Mouse (Mus musculus): ENCODE measurements at regions not wholly inside any gene's neighbourhood (a gene's known extent, or its start where the extent isn't known, plus 50 kb on each side); places are given as distances from the start of the nearest gene placed in this dataset.

DNA sequence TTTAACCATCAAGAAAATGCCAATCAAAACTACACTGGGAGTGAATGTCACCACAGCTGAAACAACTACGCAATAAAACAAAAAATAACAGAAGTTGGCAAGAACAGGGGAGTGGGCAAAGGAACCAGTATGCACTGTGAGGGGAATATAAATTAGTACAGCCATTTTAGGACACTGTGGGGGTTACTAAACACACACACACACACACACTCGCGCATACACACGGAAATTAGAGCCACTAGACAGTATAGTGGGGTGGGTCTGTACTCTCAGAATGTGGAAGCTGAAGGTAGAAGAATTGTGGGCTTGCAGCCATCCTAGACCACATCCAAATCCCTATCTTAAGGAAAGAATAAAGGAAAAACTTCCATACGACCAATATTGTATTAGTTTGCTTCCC, 87.4 kb downstream of the Erv3 start:
- Histone ChIP-seq H3K9me3 (replicated peaks; ENCODE audit: control insufficient read depth, insufficient read depth, low read length, poor library complexity, severe bottlenecking) (no peaks in the 10 kb centered on the region), H3K27ac (ENCODE audit: insufficient read depth, low read length) (no peak overlapping the region), H3K9ac (ENCODE audit: low read depth, poor library complexity, severe bottlenecking) (no peak overlapping the region), H3K4me1 (ENCODE audit: control insufficient read depth, insufficient read depth, low read length) (no peaks in the 10 kb centered on the region), H3K4me3 (ENCODE audit: low read depth, low read length) (no peak overlapping the region), H3K27me3 (ENCODE audit: control insufficient read depth, insufficient read depth, low read length, poor library complexity, severe bottlenecking) (no peaks in the 10 kb centered on the region), H3K36me3 (ENCODE audit: control insufficient read depth, insufficient read depth, low read length, poor library complexity, severe bottlenecking) (no peaks in the 10 kb centered on the region)
- TF ChIP-seq CTCF (IDR thresholded peaks at IDR 0.05; ENCODE audit: low read depth, low read length): no peak
- TF ChIP-seq POLR2A (IDR thresholded peaks at IDR 0.05; ENCODE audit: insufficient read depth, low read length): no peak
- no peak for TF ChIP-seq EP300 (IDR thresholded peaks at IDR 0.05; ENCODE audit: insufficient read depth, low read depth, low read length)

DNA sequence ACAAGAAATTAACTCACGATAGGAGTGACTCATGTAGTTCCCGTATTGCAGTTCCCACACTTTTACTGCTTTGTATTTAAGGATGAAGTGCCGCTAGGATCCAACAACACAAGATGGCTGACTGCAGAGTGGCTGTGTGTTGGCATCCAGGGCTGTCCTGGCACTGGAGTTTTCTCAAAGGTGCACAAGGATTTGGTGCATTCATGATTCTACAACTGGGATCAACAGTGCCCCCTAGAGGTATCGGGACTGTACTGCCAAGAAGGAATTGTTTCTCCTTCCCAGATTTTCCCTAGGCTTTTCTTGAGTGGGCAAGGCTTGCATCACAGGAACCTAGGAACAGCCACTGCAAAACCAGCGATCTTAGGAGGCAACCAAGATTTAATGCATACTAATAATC, 88.7 kb downstream of the Erv3 start:
- H3K4me3 ChIP-seq (ENCODE audit: low read depth, low read length): no peak overlapping the region
- H3K4me1 ChIP-seq (ENCODE audit: control insufficient read depth, insufficient read depth, low read length): no peaks in the 10 kb centered on the region
- H3K27ac ChIP-seq (ENCODE audit: insufficient read depth, low read length): no peak overlapping the region
- TF ChIP-seq CTCF (IDR thresholded peaks at IDR 0.05; ENCODE audit: low read depth, low read length): peak; percentile 37
- TF ChIP-seq POLR2A (IDR thresholded peaks at IDR 0.05; ENCODE audit: insufficient read depth, low read length): no peak
- H3K27me3 ChIP-seq (ENCODE audit: control insufficient read depth, insufficient read depth, low read length, poor library complexity, severe bottlenecking): no peaks in the 10 kb centered on the region
- H3K9ac ChIP-seq (ENCODE audit: low read depth, poor library complexity, severe bottlenecking): no peak overlapping the region
- H3K9me3 ChIP-seq (replicated peaks; ENCODE audit: control insufficient read depth, insufficient read depth, low read length, poor library complexity, severe bottlenecking): no peaks in the 10 kb centered on the region
- no peaks in the 10 kb centered on the region for H3K36me3 ChIP-seq (ENCODE audit: control insufficient read depth, insufficient read depth, low read length, poor library complexity, severe bottlenecking)

DNA sequence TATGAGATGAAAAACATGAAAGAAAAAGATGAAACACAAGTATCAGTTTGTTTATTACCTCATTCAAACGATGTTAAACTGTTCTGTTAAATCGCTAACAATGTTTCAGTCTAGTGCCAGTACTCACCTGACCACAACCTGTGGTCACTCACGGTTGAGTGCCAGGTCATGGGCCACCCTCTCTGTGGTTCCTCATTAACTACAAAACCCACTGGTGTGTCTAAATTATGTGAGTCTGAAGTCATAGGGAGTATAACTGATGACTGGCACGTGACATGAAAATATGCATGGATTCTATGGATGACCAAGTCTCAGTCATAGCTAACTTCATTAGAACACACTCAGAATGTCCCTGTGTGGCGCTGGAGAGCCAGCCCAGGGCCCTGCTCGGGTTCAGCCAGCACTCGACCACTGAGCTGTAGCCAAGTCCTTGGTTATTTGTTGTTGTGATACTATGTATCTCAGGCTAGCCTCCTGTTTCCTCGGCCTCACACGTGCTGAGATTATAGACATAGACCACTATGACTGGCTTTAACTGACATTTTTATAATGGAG, 89.8 kb downstream of the Erv3 start:
- TF ChIP-seq POLR2A (IDR thresholded peaks at IDR 0.05; ENCODE audit: insufficient read depth, low read length) (no peak), CTCF (IDR thresholded peaks at IDR 0.05; ENCODE audit: low read depth, low read length) (no peak), EP300 (IDR thresholded peaks at IDR 0.05; ENCODE audit: insufficient read depth, low read depth, low read length) (no peak)
- Histone ChIP-seq H3K27me3 (ENCODE audit: control insufficient read depth, insufficient read depth, low read length, poor library complexity, severe bottlenecking) (no peaks in the 10 kb centered on the region), H3K27ac (ENCODE audit: insufficient read depth, low read length) (no peak overlapping the region), H3K9me3 (replicated peaks; ENCODE audit: control insufficient read depth, insufficient read depth, low read length, poor library complexity, severe bottlenecking) (no peaks in the 10 kb centered on the region), H3K4me3 (ENCODE audit: low read depth, low read length) (no peak overlapping the region), H3K36me3 (ENCODE audit: control insufficient read depth, insufficient read depth, low read length, poor library complexity, severe bottlenecking) (no peaks in the 10 kb centered on the region), H3K4me1 (ENCODE audit: control insufficient read depth, insufficient read depth, low read length) (no peaks in the 10 kb centered on the region), H3K9ac (ENCODE audit: low read depth, poor library complexity, severe bottlenecking) (no peak overlapping the region)

DNA sequence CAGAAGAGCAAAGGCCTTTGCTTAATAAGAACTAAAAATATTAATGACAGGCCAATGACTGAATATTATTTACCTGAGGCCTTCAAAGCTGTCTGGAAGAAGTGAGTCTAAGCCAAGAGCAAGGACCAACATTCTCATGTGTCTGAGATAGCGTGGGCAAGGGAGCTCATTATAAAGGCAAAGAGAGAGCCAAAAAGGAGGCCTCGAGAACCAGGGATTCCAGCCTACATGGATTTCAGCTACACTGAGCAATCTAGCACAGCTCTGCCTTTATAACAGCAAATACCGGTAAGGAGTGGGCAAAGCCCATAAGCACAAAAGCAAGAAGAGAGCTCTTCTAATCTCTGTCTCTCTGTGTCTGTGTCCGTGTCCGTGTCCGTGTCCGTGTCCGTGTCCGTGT, 93.0 kb downstream of the Erv3 start:
- TF ChIP-seq CTCF (IDR thresholded peaks at IDR 0.05; ENCODE audit: low read depth, low read length) (no peak), EP300 (IDR thresholded peaks at IDR 0.05; ENCODE audit: insufficient read depth, low read depth, low read length) (no peak), POLR2A (IDR thresholded peaks at IDR 0.05; ENCODE audit: insufficient read depth, low read length) (no peak)
- no peak overlapping the region for H3K4me3 ChIP-seq (ENCODE audit: low read depth, low read length)
- no peaks in the 10 kb centered on the region for H3K4me1 ChIP-seq (ENCODE audit: control insufficient read depth, insufficient read depth, low read length)
- no peaks in the 10 kb centered on the region for H3K9me3 ChIP-seq (replicated peaks; ENCODE audit: control insufficient read depth, insufficient read depth, low read length, poor library complexity, severe bottlenecking)
- no peaks in the 10 kb centered on the region for H3K36me3 ChIP-seq (ENCODE audit: control insufficient read depth, insufficient read depth, low read length, poor library complexity, severe bottlenecking)
- no peak overlapping the region for H3K27ac ChIP-seq (ENCODE audit: insufficient read depth, low read length)
- no peak overlapping the region for H3K9ac ChIP-seq (ENCODE audit: low read depth, poor library complexity, severe bottlenecking)
- no peaks in the 10 kb centered on the region for H3K27me3 ChIP-seq (ENCODE audit: control insufficient read depth, insufficient read depth, low read length, poor library complexity, severe bottlenecking)

DNA sequence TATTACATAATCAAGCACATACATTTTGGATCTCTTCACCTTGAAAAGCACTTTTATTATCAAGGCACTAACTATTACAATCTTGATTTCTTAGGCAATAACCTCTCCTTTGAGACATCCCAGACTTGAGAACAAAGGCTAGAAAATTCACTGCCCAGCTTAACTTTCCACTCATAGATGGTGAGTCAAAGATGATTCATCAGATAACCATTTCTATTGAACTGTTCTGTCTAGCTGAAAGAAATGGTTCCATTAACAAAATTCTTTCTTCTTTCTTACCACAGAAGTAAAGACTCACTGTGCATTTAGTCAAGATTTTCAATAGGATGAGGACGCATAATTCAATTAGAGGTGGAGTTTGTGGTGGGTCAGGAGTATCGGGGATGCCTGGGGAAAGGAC, 98.0 kb downstream of the Erv3 start:
- Histone ChIP-seq H3K4me3 (ENCODE audit: low read depth, low read length) (no peak overlapping the region), H3K9me3 (replicated peaks; ENCODE audit: control insufficient read depth, insufficient read depth, low read length, poor library complexity, severe bottlenecking) (no peaks in the 10 kb centered on the region), H3K27me3 (ENCODE audit: control insufficient read depth, insufficient read depth, low read length, poor library complexity, severe bottlenecking) (no peaks in the 10 kb centered on the region), H3K9ac (ENCODE audit: low read depth, poor library complexity, severe bottlenecking) (no peak overlapping the region), H3K4me1 (ENCODE audit: control insufficient read depth, insufficient read depth, low read length) (no peaks in the 10 kb centered on the region), H3K36me3 (ENCODE audit: control insufficient read depth, insufficient read depth, low read length, poor library complexity, severe bottlenecking) (no peaks in the 10 kb centered on the region), H3K27ac (ENCODE audit: insufficient read depth, low read length) (no peak overlapping the region)
- TF ChIP-seq EP300 (IDR thresholded peaks at IDR 0.05; ENCODE audit: insufficient read depth, low read depth, low read length) (no peak), CTCF (IDR thresholded peaks at IDR 0.05; ENCODE audit: low read depth, low read length) (no peak), POLR2A (IDR thresholded peaks at IDR 0.05; ENCODE audit: insufficient read depth, low read length) (no peak)

DNA sequence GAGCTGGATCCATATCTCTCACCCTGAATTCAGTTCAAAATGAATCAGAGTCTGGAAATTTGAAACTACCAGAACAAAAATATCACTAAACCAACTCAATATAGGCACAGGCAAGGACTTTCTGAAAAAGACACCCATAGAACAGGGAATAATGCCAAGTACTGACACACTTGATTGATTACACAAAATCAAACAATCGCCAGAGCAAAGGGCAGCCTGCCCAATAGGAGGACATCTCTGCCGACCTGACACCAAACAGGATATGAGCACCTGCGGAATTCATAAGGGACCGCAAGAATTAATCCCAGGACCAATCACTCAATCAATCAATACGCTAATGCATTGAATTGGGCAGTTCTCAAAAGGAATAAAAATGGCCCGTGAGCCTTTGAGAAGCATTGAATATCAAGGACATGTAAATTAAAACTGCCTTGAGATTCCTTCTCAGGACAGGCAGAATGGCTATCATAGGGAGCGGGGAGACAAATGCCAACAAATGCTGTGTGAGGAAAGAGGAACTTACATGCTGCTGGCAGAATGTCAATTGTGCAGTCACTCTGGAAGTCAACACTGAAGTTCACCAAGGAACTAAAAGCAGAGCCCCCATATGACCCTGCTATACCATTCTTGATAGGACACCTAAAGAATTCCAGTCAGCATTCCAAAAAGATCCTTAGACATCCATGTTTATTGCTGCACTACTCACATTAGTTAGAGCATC, 102.2 kb downstream of the Erv3 start:
- H3K9ac ChIP-seq (ENCODE audit: low read depth, poor library complexity, severe bottlenecking): no peak overlapping the region
- peaks cover 3% of the 10 kb centered on the region; the same call in 1 of the 2 replicates for H3K9me3 ChIP-seq (replicated peaks; ENCODE audit: control insufficient read depth, insufficient read depth, low read length, poor library complexity, severe bottlenecking)
- TF ChIP-seq CTCF (IDR thresholded peaks at IDR 0.05; ENCODE audit: low read depth, low read length) (no peak), POLR2A (IDR thresholded peaks at IDR 0.05; ENCODE audit: insufficient read depth, low read length) (no peak), EP300 (IDR thresholded peaks at IDR 0.05; ENCODE audit: insufficient read depth, low read depth, low read length) (no peak)
- no peak overlapping the region for H3K27ac ChIP-seq (ENCODE audit: insufficient read depth, low read length)
- peaks cover 3% of the 10 kb centered on the region for H3K4me1 ChIP-seq (ENCODE audit: control insufficient read depth, insufficient read depth, low read length)
- no peak overlapping the region for H3K4me3 ChIP-seq (ENCODE audit: low read depth, low read length)
- H3K36me3 ChIP-seq (ENCODE audit: control insufficient read depth, insufficient read depth, low read length, poor library complexity, severe bottlenecking): no peaks in the 10 kb centered on the region
- no peaks in the 10 kb centered on the region for H3K27me3 ChIP-seq (ENCODE audit: control insufficient read depth, insufficient read depth, low read length, poor library complexity, severe bottlenecking)
